Mouse (Mus musculus) brain, embryonic 14.5 days (tissue): Measurements from ENCODE around the gene Lrrc25.
A peak's percentile ranks its signal among the peaks of the same experiment; 100 is the strongest.

Experiments
- CTCF ChIP-seq: fragments of 200-500 bp; IDR thresholded peaks from 2 replicates; pipeline ENCODE4 v1.5.1; 2012; ENCODE audit warnings: inconsistent platforms, mild to moderate bottlenecking, moderate library complexity, borderline replicate concordance; ENCODE audit not compliant: insufficient read depth, insufficient read length; ENCODE audit errors: extremely low read depth
- POLR2A ChIP-seq: fragments of 200-500 bp; IDR thresholded peaks from 2 replicates; pipeline ENCODE4 v1.6.1; 2012; ENCODE audit warnings: mild to moderate bottlenecking, inconsistent platforms, borderline replicate concordance; ENCODE audit not compliant: poor library complexity, insufficient read depth, insufficient read length, severe bottlenecking; ENCODE audit errors: extremely low read depth

DNA sequence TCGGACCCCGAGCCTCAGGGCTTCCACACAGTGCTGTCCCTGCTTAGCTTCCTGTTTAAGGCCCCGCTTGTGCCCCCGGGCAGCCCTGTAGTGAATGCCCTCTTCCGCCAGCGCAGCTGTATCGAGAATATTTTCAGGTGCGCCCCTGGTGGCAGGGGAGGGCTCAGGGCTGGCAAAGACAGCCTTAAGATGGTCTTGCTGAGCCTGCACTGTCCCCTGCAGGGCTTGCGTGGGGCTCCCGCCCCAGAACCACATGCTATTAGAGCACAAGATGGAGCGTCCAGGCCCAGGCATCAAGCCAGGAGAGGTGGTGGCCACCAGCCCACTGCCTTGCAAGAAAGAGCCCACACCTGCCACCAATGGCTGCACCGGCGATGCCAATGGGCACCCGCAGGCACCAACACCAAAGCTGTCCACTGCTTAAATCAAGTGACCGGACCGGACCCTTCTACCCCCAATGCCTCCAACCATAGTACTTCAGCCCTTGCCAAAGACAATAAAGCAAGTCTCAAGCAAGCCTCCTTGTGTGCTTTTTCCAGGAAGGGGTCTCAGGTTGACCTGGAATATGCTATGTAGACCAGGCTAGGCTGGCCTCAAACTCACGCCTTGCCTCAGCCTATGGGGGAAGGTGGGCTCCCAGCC lies 19.1 kb upstream of the Lrrc25 start:
- TF ChIP-seq CTCF, result peak; percentile 22; the same call in 1 of the 2 replicates
- no peak for TF ChIP-seq POLR2A
